In genomic region chr7:144894191-144894590, GRCm38 (mm10) we compare ENCODE assay signal across 8 mouse cellular contexts. TPM values are rescaled to one million over a fixed set of nuclear protein-coding genes. Genes with fewer than 3 reads are reported as not detected.
DNase-seq lines count a peak whose midpoint lies in the region; ATAC-seq and TF ChIP-seq lines count a peak whose summit lies in the region.
"Had no signal": no experiment of that assay in that cellular context is flagged by ENCODE, and none has a peak within 500 bp of the region (broad histone marks: within the 10 kb centered on the region; RNA-seq: fewer than 3 reads in every experiment).

No protein-coding gene starts in this region.

- no peak overlapping the region for H3K4me3 ChIP-seq in kidney, adult 2 months (ENCODE audit: insufficient read depth, low read depth, low read length)
- no peak overlapping the region for H3K4me3 ChIP-seq in kidney, embryonic 16.5 days (ENCODE audit: low read length)
- H3K4me3 ChIP-seq in E14TG2a.4 (replicated peaks; ENCODE audit: low read length) (no peak overlapping the region), myocyte (no peak overlapping the region)
- no peak overlapping the region for H3K4me3 ChIP-seq in bone marrow macrophage, adult 2 months (ENCODE audit: insufficient read depth, low read length)
- H3K4me3 ChIP-seq in hindbrain, embryonic 13.5 days, result no peak overlapping the region

- 0 out of 2 replicates have a peak, but pooled peaks have one; percentile 27 for TF ChIP-seq CTCF in kidney, adult 2 months (conservative IDR thresholded peaks at IDR 0.05; ENCODE audit: insufficient read depth, insufficient read length, low read depth, low read length)
- TF ChIP-seq CTCF in E14TG2a.4 (conservative IDR thresholded peaks at IDR 0.05; ENCODE audit: low read length), result peak; percentile 41
- TF ChIP-seq CTCF in bone marrow macrophage, adult 2 months (IDR thresholded peaks at IDR 0.05; ENCODE audit: low read depth, low read length), result peak; percentile 27; the same call in 1 of the 2 replicates

- no peak overlapping the region for H3K9ac ChIP-seq in kidney, embryonic 16.5 days (replicated peaks; ENCODE audit: low read length)
- no peak overlapping the region for H3K9ac ChIP-seq in hindbrain, embryonic 13.5 days

- no peak for TF ChIP-seq POLR2A in kidney, adult 2 months (IDR thresholded peaks at IDR 0.05; ENCODE audit: low read depth, low read length)
- no peak for TF ChIP-seq POLR2A in bone marrow macrophage, adult 2 months (IDR thresholded peaks at IDR 0.05; ENCODE audit: borderline replicate concordance, low read depth, low read length)
- TF ChIP-seq POLR2A in myocyte (IDR thresholded peaks at IDR 0.05; ENCODE audit: insufficient read length, low read depth), result no peak

- H3K79me2 ChIP-seq in myocyte (ENCODE audit: control insufficient read depth, insufficient read depth), result no peaks in the 10 kb centered on the region

- peak; percentile 12 for DNase-seq in kidney, adult 2 months
- no peak for DNase-seq in frontal cortex, postnatal 14 days (ENCODE audit: low spot score in 2 of 2)

- H3K4me2 ChIP-seq in kidney, embryonic 16.5 days (replicated peaks; ENCODE audit: low read depth, low read length), result no peak overlapping the region
- H3K4me2 ChIP-seq in hindbrain, embryonic 13.5 days, result peak overlapping the region; percentile 81; the same call in 1 of the 2 replicates
- peak overlapping the region; percentile 77 for H3K4me2 ChIP-seq in myocyte (ENCODE audit: low read depth)

- ATAC-seq in kidney, embryonic 16.5 days (ENCODE audit: low FRiP score, low TSS enrichment), result no peak
- ATAC-seq in hindbrain, embryonic 13.5 days (ENCODE audit: low FRiP score), result no peak

- H3K27ac ChIP-seq in kidney, adult 2 months (ENCODE audit: insufficient read depth, low read depth, low read length), result no peak overlapping the region
- no peak overlapping the region for H3K27ac ChIP-seq in kidney, embryonic 16.5 days (ENCODE audit: low read length)
- no peak overlapping the region for H3K27ac ChIP-seq in bone marrow macrophage, adult 2 months (ENCODE audit: insufficient read depth, low read depth, low read length)
- no peak overlapping the region; the same call in 1 of the 2 replicates for H3K27ac ChIP-seq in hindbrain, embryonic 13.5 days

- no peaks in the 10 kb centered on the region for H3K36me3 ChIP-seq in kidney, adult 2 months (ENCODE audit: control insufficient read depth, insufficient read depth, low read length)
- H3K36me3 ChIP-seq in kidney, embryonic 16.5 days (ENCODE audit: insufficient read depth, low read length), result no peaks in the 10 kb centered on the region
- peaks cover 4% of the 10 kb centered on the region; the same call in 1 of the 2 replicates for H3K36me3 ChIP-seq in E14TG2a.4 (ENCODE audit: insufficient read depth, low read length)
- H3K36me3 ChIP-seq in hindbrain, embryonic 13.5 days, result no peaks in the 10 kb centered on the region
- H3K36me3 ChIP-seq in myocyte (ENCODE audit: control insufficient read depth, insufficient read depth), result no peaks in the 10 kb centered on the region

- WGBS in kidney, adult 2 months, result 13% methylated on average over 5 of the region's 5 CpGs
- WGBS in kidney, embryonic 16.5 days, result 3% methylated on average over 5 of the region's 5 CpGs
- 3% methylated on average over 5 of the region's 5 CpGs for WGBS in hindbrain, embryonic 13.5 days

- no peak overlapping the region for H3ac ChIP-seq in myocyte (ENCODE audit: control insufficient read depth, insufficient read length)

- no peaks in the 10 kb centered on the region for H3K9me3 ChIP-seq in kidney, embryonic 16.5 days (ENCODE audit: low read length)
- H3K9me3 ChIP-seq in E14TG2a.4 (ENCODE audit: low read length), result no peaks in the 10 kb centered on the region
- no peaks in the 10 kb centered on the region for H3K9me3 ChIP-seq in hindbrain, embryonic 13.5 days

- no peaks in the 10 kb centered on the region for H3K4me1 ChIP-seq in kidney, adult 2 months (ENCODE audit: control insufficient read depth, insufficient read depth, low read length)
- H3K4me1 ChIP-seq in kidney, embryonic 16.5 days (ENCODE audit: insufficient read depth, low read length), result peaks cover 17% of the 10 kb centered on the region
- H3K4me1 ChIP-seq in E14TG2a.4 (replicated peaks; ENCODE audit: low read depth, low read length), result peaks cover 71% of the 10 kb centered on the region
- H3K4me1 ChIP-seq in bone marrow macrophage, adult 2 months (ENCODE audit: control insufficient read depth, insufficient read depth, low read length), result no peaks in the 10 kb centered on the region; the same call in 1 of the 2 replicates
- peaks cover 39% of the 10 kb centered on the region for H3K4me1 ChIP-seq in hindbrain, embryonic 13.5 days (replicated peaks)

- H3K27me3 ChIP-seq in kidney, adult 2 months (replicated peaks; ENCODE audit: control insufficient read depth, insufficient read depth, low read length), result 0 out of 2 replicates have a peak, but pooled peaks cover 1% of the 10 kb centered on the region
- H3K27me3 ChIP-seq in kidney, embryonic 16.5 days (ENCODE audit: insufficient read depth, low read length), result peaks cover 50% of the 10 kb centered on the region
- H3K27me3 ChIP-seq in E14TG2a.4 (ENCODE audit: insufficient read depth, low read length) (peaks cover 38% of the 10 kb centered on the region), myocyte (ENCODE audit: control insufficient read depth, insufficient read depth, insufficient read length) (peaks cover 46% of the 10 kb centered on the region)
- peaks cover 68% of the 10 kb centered on the region for H3K27me3 ChIP-seq in hindbrain, embryonic 13.5 days

TF ChIP-seq in myocyte, 11 proteins besides CTCF, POLR2A, EP300 and RAD21:
- TF ChIP-seq TCF12 (IDR thresholded peaks at IDR 0.05; ENCODE audit: insufficient read depth, poor library complexity, severe bottlenecking) (no peak), TCF3 (IDR thresholded peaks at IDR 0.05; ENCODE audit: insufficient read length, low read depth) (no peak), REST (IDR thresholded peaks at IDR 0.05; ENCODE audit: insufficient read depth, insufficient read length) (no peak), MYOD1 (IDR thresholded peaks at IDR 0.05; ENCODE audit: control insufficient read depth in 1 of 3, insufficient read length in 2 of 3, low read depth in 2 of 3) (no peak), SRF (IDR thresholded peaks at IDR 0.05; ENCODE audit: control insufficient read depth, insufficient read length, low read depth) (no peak), POLR2AphosphoS2 (IDR thresholded peaks at IDR 0.05; ENCODE audit: insufficient read length, low read depth) (no peak), MYOG (IDR thresholded peaks at IDR 0.05; ENCODE audit: control insufficient read depth in 1 of 3, insufficient read depth in 1 of 3, insufficient read length in 2 of 3, low read depth in 2 of 3) (no peak), USF1 (IDR thresholded peaks at IDR 0.05; ENCODE audit: low read depth) (no peak), CEBPB (IDR thresholded peaks at IDR 0.05; ENCODE audit: insufficient read depth, poor library complexity, severe bottlenecking) (no peak), E2F4 (IDR thresholded peaks at IDR 0.05; ENCODE audit: insufficient read depth) (no peak), MAX (IDR thresholded peaks at IDR 0.05; ENCODE audit: low read depth) (no peak)

RNA-seq across cellular contexts. Expression of gene Fgf15, which starts 2.1 kb away (rescaled TPM):
- not detected in 2 replicates for polyA plus RNA-seq in kidney, adult 2 months (2012; rRNA removed)
- polyA plus RNA-seq in kidney, embryonic 16.5 days (2015; fragmentation: Nextera tagmentation; extraction: Ambion mirVana), result 2.9 and 3.1 TPM in 2 replicates
- polyA plus RNA-seq in bone marrow macrophage, adult 2 months (2012; ENCODE audit: insufficient read depth, insufficient read length, missing spikeins), result not detected in 2 replicates
- 40.1 and 66.5 TPM in 2 replicates for polyA plus RNA-seq in hindbrain, embryonic 13.5 days (2015; fragmentation: Nextera tagmentation; extraction: Ambion mirVana)
- not detected for polyA plus RNA-seq in myocyte (2012; fragmentation: generic; extraction: Trizol)
- polyA plus RNA-seq: spleen, adult 2 months had no signal

RNA-seq across cellular contexts. Expression of gene LTO1, which starts 20.7 kb away (rescaled TPM):
- polyA plus RNA-seq in kidney, adult 2 months (2012; rRNA removed), result 19.0 and 19.8 TPM in 2 replicates
- 31.4 and 33.7 TPM in 2 replicates for polyA plus RNA-seq in kidney, embryonic 16.5 days (2015; fragmentation: Nextera tagmentation; extraction: Ambion mirVana)
- 21.5 and 30.3 TPM in 2 replicates for polyA plus RNA-seq in bone marrow macrophage, adult 2 months (2012; ENCODE audit: insufficient read depth, insufficient read length, missing spikeins)
- polyA plus RNA-seq in hindbrain, embryonic 13.5 days (2015; fragmentation: Nextera tagmentation; extraction: Ambion mirVana), result 33.8 and 38.4 TPM in 2 replicates
- polyA plus RNA-seq in myocyte (2012; fragmentation: generic; extraction: Trizol), result 15.4 TPM

RNA-seq across cellular contexts. Expression of gene Ccnd1, which starts 45.5 kb away (rescaled TPM):
- 137 and 139 TPM in 2 replicates for polyA plus RNA-seq in kidney, adult 2 months (2012; rRNA removed)
- polyA plus RNA-seq in kidney, embryonic 16.5 days (2015; fragmentation: Nextera tagmentation; extraction: Ambion mirVana), result 185 and 234 TPM in 2 replicates
- polyA plus RNA-seq in bone marrow macrophage, adult 2 months (2012; ENCODE audit: insufficient read depth, insufficient read length, missing spikeins), result 31.4 and 31.9 TPM in 2 replicates
- polyA plus RNA-seq in hindbrain, embryonic 13.5 days (2015; fragmentation: Nextera tagmentation; extraction: Ambion mirVana), result 51.2 and 54.9 TPM in 2 replicates
- polyA plus RNA-seq in myocyte (2012; fragmentation: generic; extraction: Trizol), result 36.6 TPM

RNA-seq across cellular contexts. Expression of gene Fgf4, which starts 47.0 kb away (rescaled TPM):
- not detected in 2 replicates for polyA plus RNA-seq in kidney, adult 2 months (2012; rRNA removed)
- 0.05 TPM in 1 of 2 replicates, not detected in the other for polyA plus RNA-seq in kidney, embryonic 16.5 days (2015; fragmentation: Nextera tagmentation; extraction: Ambion mirVana)
- polyA plus RNA-seq in bone marrow macrophage, adult 2 months (2012; ENCODE audit: insufficient read depth, insufficient read length, missing spikeins), result not detected in 2 replicates
- polyA plus RNA-seq in hindbrain, embryonic 13.5 days (2015; fragmentation: Nextera tagmentation; extraction: Ambion mirVana), result not detected in 2 replicates
- polyA plus RNA-seq in myocyte (2012; fragmentation: generic; extraction: Trizol), result not detected
- polyA plus RNA-seq: spleen, adult 2 months had no signal

RNA-seq across cellular contexts. Expression of gene Fgf3, which starts 56.3 kb away (rescaled TPM):
- not detected in 2 replicates for polyA plus RNA-seq in kidney, adult 2 months (2012; rRNA removed)
- 0.58 and 0.87 TPM in 2 replicates for polyA plus RNA-seq in kidney, embryonic 16.5 days (2015; fragmentation: Nextera tagmentation; extraction: Ambion mirVana)
- polyA plus RNA-seq in bone marrow macrophage, adult 2 months (2012; ENCODE audit: insufficient read depth, insufficient read length, missing spikeins), result not detected in 2 replicates
- polyA plus RNA-seq in hindbrain, embryonic 13.5 days (2015; fragmentation: Nextera tagmentation; extraction: Ambion mirVana), result 13.6 and 30.2 TPM in 2 replicates
- polyA plus RNA-seq in myocyte (2012; fragmentation: generic; extraction: Trizol), result not detected

Comparison
In these comparisons a context has a peak if more than half of its experiments do, and no peak if none do; other contexts are left out.
1. RNA of gene Fgf15, which starts 2.1 kb away (polyA plus RNA-seq): 40.1 to 66.5 TPM in hindbrain, embryonic 13.5 days; 2.9 to 3.1 TPM in kidney, embryonic 16.5 days, not detected in myocyte (single experiment), not detected in kidney, adult 2 months and not detected in bone marrow macrophage, adult 2 months; every median in the first group is over 10 times any median in the second.
2. Peak in every context shown above with its lines, with median percentiles within 50 percentile points of each other: CTCF ChIP-seq.